Mouse (Mus musculus) hematopoietic stem cell, adult 5-6 weeks (primary cell): Measurements from ENCODE around the gene Lrrc37a. TPM values are rescaled to one million over a fixed set of nuclear protein-coding genes. Genes with fewer than 3 reads are reported as not detected.

Experiments used
- ATAC-seq, 2 experiments: fragments of 125-278 bp in 1 of 2; replicated peaks in 1 of 2; 2 replicates each; pipeline ENCODE4 v1.8.0; 2016 to 2017; ENCODE audit warnings: inconsistent platforms in 2 of 2, mild to moderate bottlenecking in 2 of 2, moderate number of reproducible peaks in 2 of 2, low read depth in 1 of 2, moderate TSS enrichment in 1 of 2; ENCODE audit not compliant: low FRiP score in 2 of 2, poor library complexity in 2 of 2, severe bottlenecking in 2 of 2, insufficient read depth in 1 of 2, low TSS enrichment in 1 of 2
- total RNA-seq: library from RNA; stranded (forward); fragments of 172-1452, 232-1000 nt; gene quantifications from 2 replicates; pipeline ENCODE4 v1.2.3, GENCODE M21; 2017

Lrrc37a gene
- total RNA-seq, 1 experiment from 2014 or later, result not detected

- peak in 1 of 2 experiments; percentile 41; a peak in 1 of 4 replicates for ATAC-seq
Measured at GRCm38 (mm10) chr11:103405814-103406213, 98.6 kb downstream of the Lrrc37a start.

- no peak for ATAC-seq
Measured at GRCm38 (mm10) chr11:103404618-103405017, 99.8 kb downstream of the Lrrc37a start.

GRCm38 (mm10) chr11:103403776-103404175, 100.6 kb downstream of the Lrrc37a start:
- peak in 1 of 2 experiments; percentile 33; a peak in 1 of 4 replicates for ATAC-seq

GRCm38 (mm10) chr11:103402738-103403137, 101.7 kb downstream of the Lrrc37a start:
- no peak for ATAC-seq

GRCm38 (mm10) chr11:103402198-103402597, 102.2 kb downstream of the Lrrc37a start:
- ATAC-seq, result peak; percentile 73 to 80

Other genes starting within 250 kb of the Lrrc37a start
- 4.4 and 10.6 TPM in 2 replicates for gene Map3k14, start 237.1 kb downstream of the Lrrc37a start, total RNA-seq
- 21.3 and 21.5 TPM in 2 replicates for gene Arhgap27, start 140.9 kb downstream of the Lrrc37a start, total RNA-seq
- 4.0 and 5.1 TPM in 2 replicates for gene Plekhm1, start 91.9 kb downstream of the Lrrc37a start, total RNA-seq
- gene Gm884, start 116.5 kb upstream of the Lrrc37a start, total RNA-seq, result not detected in 2 replicates
- gene Lyzl6, start 134.3 kb upstream of the Lrrc37a start, total RNA-seq, result not detected in 2 replicates
- gene Rprml, start 145.0 kb upstream of the Lrrc37a start, total RNA-seq, result not detected in 2 replicates
- gene Gosr2, start 193.3 kb upstream of the Lrrc37a start, total RNA-seq, result 44.7 and 55.5 TPM in 2 replicates
- gene Wnt9b, start 245.2 kb upstream of the Lrrc37a start, total RNA-seq, result not detected in 2 replicates